Mouse (Mus musculus) hindbrain, embryonic 16.5 days (tissue): ENCODE results near the gene Cd6. TPM values are rescaled to one million over a fixed set of nuclear protein-coding genes. Genes with fewer than 3 reads are reported as not detected.

Experiments
- ATAC-seq: fragments of 200-750 bp; cut with Nextera tagmentation; 2 replicates; pipeline ENCODE4 v1.8.0; 2017; ENCODE audit warnings: moderate TSS enrichment, moderate library complexity
- H3K27ac ChIP-seq: fragments of 300-500 bp; sonication (generic); 2 replicates; pipeline ENCODE4 v1.5.1; 2014; ENCODE audit warnings: low read depth, mild to moderate bottlenecking, control low read depth, low read length, moderate library complexity
- H3K27me3 ChIP-seq: fragments of 300-500 bp; sonication (generic); replicated peaks from 2 replicates; pipeline ENCODE4 v1.6.1; 2014; ENCODE audit warnings: low read length; ENCODE audit not compliant: control insufficient read depth, insufficient read depth
- H3K36me3 ChIP-seq: fragments of 300-500 bp; sonication (generic); 2 replicates; pipeline ENCODE4 v1.6.1; 2014; ENCODE audit warnings: mild to moderate bottlenecking, low read length, moderate library complexity, mixed read lengths; ENCODE audit not compliant: control insufficient read depth, insufficient read depth
- H3K4me1 ChIP-seq: fragments of 300-500 bp; sonication (generic); 2 replicates; pipeline ENCODE4 v1.6.1; 2014; ENCODE audit warnings: low read depth, low read length; ENCODE audit not compliant: control insufficient read depth, insufficient read depth
- H3K4me2 ChIP-seq: fragments of 300-500 bp; sonication (generic); 2 replicates; pipeline ENCODE4 v1.6.1; 2014; ENCODE audit warnings: mild to moderate bottlenecking, low read length, control low read depth, moderate library complexity
- H3K4me3 ChIP-seq: fragments of 300-500 bp; sonication (generic); 2 replicates; pipeline ENCODE4 v1.5.1; 2014; ENCODE audit warnings: mild to moderate bottlenecking, low read length, control low read depth, moderate library complexity
- H3K9ac ChIP-seq: fragments of 300-500 bp; sonication (generic); 2 replicates; pipeline ENCODE4 v1.6.1; 2014; ENCODE audit warnings: low read depth, mild to moderate bottlenecking, control low read depth, low read length, moderate library complexity
- H3K9me3 ChIP-seq: fragments of 300-500 bp; sonication (generic); 2 replicates; pipeline ENCODE4 v1.6.1; 2014; ENCODE audit warnings: mild to moderate bottlenecking, low read length, moderate library complexity; ENCODE audit not compliant: control insufficient read depth
- WGBS: fragments of 180-500 bp; shearing (Covaris S2); extraction: QIAGEN DNeasy Blood & Tissue Kit; methylation state at CpG from one replicate; pipeline ENCODE4 v1.1.7; 2014; 5-methylcytosine and 5-hydroxymethylcytosine counted together
- polyA plus RNA-seq: library from polyadenylated mRNA; unstranded; fragments of >200 nt; fragmentation: Nextera tagmentation; extraction: Ambion mirVana; gene quantifications from 2 replicates; pipeline ENCODE4 v1.2.1, GENCODE M21; 2015

The Cd6 gene
- polyA plus RNA-seq, 1 experiment from 2014 or later: not detected

DNA sequence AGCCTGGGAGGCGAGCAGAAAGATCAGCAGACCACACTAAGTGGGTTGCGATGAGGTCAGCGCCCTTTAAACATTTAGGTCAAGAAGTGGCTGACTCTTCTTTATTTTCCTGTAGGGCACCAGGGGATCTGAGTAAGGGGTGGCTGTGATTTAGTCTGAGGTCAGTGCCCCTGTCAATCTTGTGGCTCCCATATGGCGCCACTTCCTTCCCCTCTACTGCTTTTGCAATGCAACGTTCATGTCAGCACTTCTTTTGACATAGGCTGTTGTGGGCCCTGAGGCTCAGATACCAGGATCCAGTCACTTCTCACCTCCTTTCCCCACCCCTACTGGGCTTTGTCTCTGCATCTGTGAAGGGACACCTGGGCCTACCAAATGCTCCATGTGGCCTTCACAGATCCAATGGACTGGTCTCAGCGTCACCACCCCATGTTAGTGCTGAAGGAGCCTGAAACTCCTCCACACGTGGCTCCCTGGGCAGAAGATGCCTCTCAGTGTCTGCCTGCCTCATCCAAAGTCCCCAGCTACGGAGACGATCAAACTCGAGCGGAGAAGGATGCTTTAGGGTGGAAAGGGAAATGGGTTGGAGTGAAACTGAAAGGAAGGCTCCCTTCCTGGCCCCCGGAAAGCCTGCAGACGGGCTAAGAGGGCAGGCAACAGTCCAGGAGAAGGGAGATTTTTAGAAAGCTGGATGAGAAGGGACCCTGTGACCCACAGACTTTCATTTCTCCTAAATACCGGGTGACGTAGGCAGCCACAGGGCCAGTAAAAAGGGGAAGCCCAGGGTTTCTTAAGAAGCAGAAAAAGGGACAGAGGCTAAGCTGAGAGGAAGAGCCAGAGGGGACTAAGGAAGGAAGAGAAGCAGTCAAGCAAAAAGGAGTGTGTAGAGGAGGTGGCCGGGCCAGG, 12.1 kb upstream of the Cd6 start:
- Histone ChIP-seq H3K27ac (no peak overlapping the region), H3K9ac (no peak overlapping the region), H3K4me1 (no peaks in the 10 kb centered on the region; the same call in 1 of the 2 replicates), H3K4me3 (no peak overlapping the region), H3K9me3 (no peaks in the 10 kb centered on the region), H3K36me3 (no peaks in the 10 kb centered on the region), H3K4me2 (no peak overlapping the region), H3K27me3 (no peaks in the 10 kb centered on the region)
- no peak for ATAC-seq
- 53% methylated on average over 16 of the region's 16 CpGs for WGBS

DNA sequence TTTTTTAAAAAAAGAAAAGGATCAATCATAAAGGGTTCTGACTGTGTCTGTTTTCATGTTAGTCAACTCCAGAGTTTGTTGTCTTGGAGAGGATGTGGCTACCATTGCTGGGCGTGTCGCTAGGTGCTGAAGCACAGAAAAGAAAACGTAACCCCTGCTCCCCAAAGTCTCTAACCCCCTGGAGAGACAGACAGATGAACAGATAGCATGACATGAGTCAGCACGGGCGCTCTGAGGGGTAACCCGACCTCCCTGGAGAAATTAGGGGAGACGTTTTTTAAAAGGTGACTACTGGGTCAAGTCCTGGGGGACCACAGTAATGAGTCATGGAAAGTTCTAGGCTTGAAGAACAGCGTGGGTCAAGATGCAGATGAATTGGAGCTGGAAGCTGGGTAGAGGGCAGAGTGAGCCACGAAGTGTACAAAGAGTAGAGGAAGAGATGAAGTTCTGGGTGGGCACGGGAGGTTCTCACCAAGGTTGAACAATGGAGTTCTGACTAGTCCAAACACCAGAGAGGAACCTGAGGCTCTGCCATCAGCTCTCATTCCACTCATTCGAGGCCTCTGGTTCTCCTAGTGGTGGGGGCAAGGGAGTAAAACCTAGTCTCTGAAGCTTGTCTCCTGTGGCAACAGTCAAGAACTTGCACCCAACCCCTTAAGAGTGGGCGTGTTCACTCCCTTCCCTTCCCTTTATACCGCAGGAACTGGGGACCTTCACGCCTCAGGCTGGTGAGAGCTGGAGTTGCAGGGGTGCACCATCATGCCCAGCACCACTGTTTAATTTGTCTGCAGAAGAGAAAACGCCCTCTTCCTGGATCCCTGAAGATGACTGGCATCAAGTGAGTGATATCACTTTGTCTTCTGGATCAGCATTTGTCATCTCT, 9.4 kb upstream of the Cd6 start, which contains the start of gene Slc15a3:
TSS of gene Slc15a3 (plus strand) at position 718 of the 883 bp plus-strand sequence.
- ATAC-seq: no peak
- no peak within 1 kb of the TSS for H3K4me2 ChIP-seq
- WGBS: 82% methylated on average over 15 of the region's 15 CpGs

GRCm38 (mm10) chr19:10835671-10836070, 5.8 kb upstream of the Cd6 start:
- Histone ChIP-seq H3K9ac (no peak overlapping the region), H3K9me3 (no peaks in the 10 kb centered on the region; the same call in 1 of the 2 replicates), H3K36me3 (no peaks in the 10 kb centered on the region), H3K27ac (no peak overlapping the region), H3K4me3 (no peak overlapping the region), H3K4me2 (no peak overlapping the region), H3K27me3 (no peaks in the 10 kb centered on the region), H3K4me1 (no peaks in the 10 kb centered on the region)
- WGBS: 70% methylated on average over 3 of the region's 3 CpGs
- ATAC-seq: no peak

More for the DNA sequence above, 9.4 kb upstream of the Cd6 start, which contains the start of gene Slc15a3:
- no peak within 1 kb of the TSS for H3K27ac ChIP-seq
- no peaks in the 10 kb centered on the region for H3K27me3 ChIP-seq
- H3K4me3 ChIP-seq: no peak within 1 kb of the TSS
- H3K9ac ChIP-seq: no peak within 1 kb of the TSS
- no peaks in the 10 kb centered on the region; the same call in 1 of the 2 replicates for H3K9me3 ChIP-seq
- H3K36me3 ChIP-seq: no peaks in the 10 kb centered on the region
- no peaks in the 10 kb centered on the region for H3K4me1 ChIP-seq

DNA sequence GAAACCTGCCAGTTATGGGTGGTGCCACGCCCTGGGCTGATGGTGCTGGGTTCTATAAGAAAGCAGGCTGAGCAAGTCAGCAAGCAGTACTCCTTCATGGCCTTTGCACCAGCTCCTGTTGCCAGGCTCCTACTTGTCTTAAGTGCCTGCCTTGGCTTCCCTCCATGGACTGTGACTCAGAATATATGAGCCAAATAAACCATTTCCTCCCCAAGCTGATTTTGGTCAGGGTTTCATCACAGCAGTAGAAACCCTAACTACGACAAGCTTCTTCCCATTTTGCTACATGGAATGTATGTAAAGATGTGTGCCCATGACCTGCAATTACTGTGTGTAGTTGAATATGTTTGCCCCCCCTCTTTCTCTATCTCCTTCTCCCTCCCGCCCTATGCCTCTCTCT, 3.8 kb upstream of the Cd6 start:
- no peak for ATAC-seq
- Histone ChIP-seq H3K4me1 (no peaks in the 10 kb centered on the region), H3K9me3 (no peaks in the 10 kb centered on the region; the same call in 1 of the 2 replicates), H3K27ac (no peak overlapping the region), H3K9ac (no peak overlapping the region), H3K36me3 (no peaks in the 10 kb centered on the region), H3K27me3 (no peaks in the 10 kb centered on the region), H3K4me2 (no peak overlapping the region), H3K4me3 (no peak overlapping the region)
- 74% methylated on average over 3 of the region's 3 CpGs for WGBS

DNA sequence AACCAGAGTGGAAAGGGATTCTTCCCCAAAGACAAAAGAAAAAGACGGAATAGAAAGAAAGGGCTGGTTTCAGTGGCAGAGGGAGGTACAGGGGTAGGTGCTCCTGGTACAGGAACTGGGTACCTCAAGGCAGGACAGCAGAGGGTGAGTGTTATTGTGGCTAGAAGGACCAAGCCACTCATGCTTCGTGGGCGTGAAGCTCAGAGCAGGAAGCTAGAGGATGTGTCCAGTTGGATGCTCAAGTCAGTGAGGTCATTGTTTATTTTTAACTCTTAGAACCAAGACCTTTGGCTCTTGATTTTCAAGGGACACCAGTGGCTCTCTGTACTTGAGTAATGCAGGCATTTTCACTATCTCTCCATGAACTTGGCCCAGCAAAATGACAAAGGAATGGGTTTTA, 2.2 kb upstream of the Cd6 start:
- H3K4me2 ChIP-seq: no peak overlapping the region
- no peak overlapping the region for H3K4me3 ChIP-seq
- 76% methylated on average over 3 of the region's 3 CpGs for WGBS
- H3K9ac ChIP-seq: no peak overlapping the region
- H3K9me3 ChIP-seq: no peaks in the 10 kb centered on the region; the same call in 1 of the 2 replicates
- H3K27ac ChIP-seq: no peak overlapping the region
- no peak for ATAC-seq
- no peaks in the 10 kb centered on the region for H3K4me1 ChIP-seq
- H3K36me3 ChIP-seq: no peaks in the 10 kb centered on the region
- H3K27me3 ChIP-seq: no peaks in the 10 kb centered on the region

DNA sequence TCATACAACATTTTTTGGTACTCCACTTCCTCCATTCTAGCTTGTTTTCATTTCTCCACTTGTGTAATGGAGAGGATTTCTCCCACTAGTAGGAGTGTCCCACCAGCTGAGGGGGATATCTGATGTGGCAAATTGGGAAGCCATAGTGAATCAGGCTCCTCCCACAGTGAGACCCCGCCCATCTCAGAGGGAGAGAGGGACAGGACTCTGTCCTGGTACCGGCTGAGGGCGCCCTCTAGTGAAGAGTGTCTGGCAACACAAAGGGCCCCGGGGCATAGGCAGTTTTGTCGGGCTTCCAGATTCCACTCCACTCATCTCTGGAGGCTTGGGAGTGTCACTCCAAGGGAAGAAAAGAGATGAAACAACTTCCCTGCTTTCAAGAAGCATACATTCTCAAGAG, 1.6 kb upstream of the Cd6 start:
- no peaks in the 10 kb centered on the region for H3K36me3 ChIP-seq
- H3K27me3 ChIP-seq: no peaks in the 10 kb centered on the region
- H3K9ac ChIP-seq: no peak overlapping the region
- H3K4me1 ChIP-seq: no peaks in the 10 kb centered on the region
- no peaks in the 10 kb centered on the region; the same call in 1 of the 2 replicates for H3K9me3 ChIP-seq
- no peak overlapping the region for H3K4me3 ChIP-seq
- H3K4me2 ChIP-seq: no peak overlapping the region
- H3K27ac ChIP-seq: no peak overlapping the region
- 0 out of 2 replicates have a peak, but pooled peaks have one; percentile 27 for ATAC-seq
- 9% methylated on average over 5 of the region's 5 CpGs for WGBS

GRCm38 (mm10) chr19:10828321-10828720, 1.5 kb downstream of the Cd6 start:
- no peaks in the 10 kb centered on the region for H3K4me1 ChIP-seq
- 93% methylated on average over 5 of the region's 5 CpGs for WGBS
- no peak overlapping the region for H3K4me3 ChIP-seq
- no peaks in the 10 kb centered on the region for H3K9me3 ChIP-seq
- H3K4me2 ChIP-seq: no peak overlapping the region
- no peaks in the 10 kb centered on the region for H3K36me3 ChIP-seq
- H3K9ac ChIP-seq: no peak overlapping the region
- ATAC-seq: no peak
- H3K27ac ChIP-seq: no peak overlapping the region
- no peaks in the 10 kb centered on the region for H3K27me3 ChIP-seq

DNA sequence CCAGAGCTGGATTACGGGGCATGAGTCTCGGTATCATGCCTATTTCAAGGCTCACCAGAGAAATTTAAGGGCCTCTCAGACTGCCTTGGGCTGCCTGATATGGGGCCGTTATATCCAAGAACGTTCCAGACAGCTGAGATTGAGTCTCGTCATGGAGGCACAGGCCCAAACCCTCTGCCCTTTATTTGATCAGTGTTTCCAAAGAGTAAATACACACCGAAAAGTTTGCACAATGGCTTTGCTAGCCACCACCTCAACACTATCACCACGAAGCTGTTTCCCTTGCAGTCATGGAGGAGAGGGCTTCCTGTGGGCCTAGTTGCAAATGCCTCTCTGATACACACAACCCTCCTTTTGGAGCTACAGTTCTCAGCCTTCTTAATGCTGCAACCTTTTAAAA, 5.8 kb downstream of the Cd6 start:
- no peak overlapping the region for H3K4me3 ChIP-seq

GRCm38 (mm10) chr19:10822534-10822933, 7.3 kb downstream of the Cd6 start:
- H3K9ac ChIP-seq: no peak overlapping the region
- H3K27ac ChIP-seq: no peak overlapping the region
- no peak for ATAC-seq
- H3K36me3 ChIP-seq: no peaks in the 10 kb centered on the region
- H3K27me3 ChIP-seq: no peaks in the 10 kb centered on the region
- 99% methylated on average over 4 of the region's 4 CpGs for WGBS
- no peak overlapping the region for H3K4me2 ChIP-seq
- H3K9me3 ChIP-seq: no peaks in the 10 kb centered on the region
- no peak overlapping the region for H3K4me3 ChIP-seq
- no peaks in the 10 kb centered on the region for H3K4me1 ChIP-seq

More for the DNA sequence above, 5.8 kb downstream of the Cd6 start:
- Histone ChIP-seq H3K27ac (no peak overlapping the region), H3K4me1 (no peaks in the 10 kb centered on the region), H3K36me3 (no peaks in the 10 kb centered on the region), H3K27me3 (no peaks in the 10 kb centered on the region), H3K4me2 (no peak overlapping the region), H3K9ac (no peak overlapping the region), H3K9me3 (no peaks in the 10 kb centered on the region)
- no peak for ATAC-seq
- WGBS: 92% methylated on average over 7 of the region's 7 CpGs
